Mouse (Mus musculus) intestine, embryonic 16.5 days (tissue): ENCODE results near the gene Etv1. TPM values are rescaled to one million over a fixed set of nuclear protein-coding genes. Genes with fewer than 3 reads are reported as not detected.
"Not testable (repeated sequence)": the region's sequence is repeated elsewhere in the genome, so short reads cannot be mapped to it uniquely, and the experiment has no call there.

Experiments
- ATAC-seq: fragments of 200-750 bp; cut with Nextera tagmentation; 2 replicates; pipeline ENCODE4 v1.8.0; 2017; ENCODE audit warnings: moderate TSS enrichment, moderate library complexity
- H3K27ac ChIP-seq: fragments of 300-500 bp; sonication (generic); 2 replicates; pipeline ENCODE4 v1.5.1; 2014; ENCODE audit warnings: mild to moderate bottlenecking, low read length
- H3K27me3 ChIP-seq: fragments of 300-500 bp; sonication (generic); replicated peaks from 2 replicates; pipeline ENCODE4 v1.6.1; 2014; ENCODE audit warnings: low read length, control low read depth, mixed read lengths; ENCODE audit not compliant: control insufficient read depth, insufficient read depth
- H3K36me3 ChIP-seq: fragments of 300-500 bp; sonication (generic); 2 replicates; pipeline ENCODE4 v1.6.1; 2014; ENCODE audit warnings: low read length, control low read depth; ENCODE audit not compliant: control insufficient read depth, insufficient read depth
- H3K4me1 ChIP-seq: fragments of 300-500 bp; sonication (generic); 2 replicates; pipeline ENCODE4 v1.6.1; 2014; ENCODE audit warnings: low read length, control low read depth, mixed read lengths; ENCODE audit not compliant: control insufficient read depth, insufficient read depth
- H3K4me2 ChIP-seq: fragments of 300-500 bp; sonication (generic); 2 replicates; pipeline ENCODE4 v1.6.1; 2014; ENCODE audit warnings: low read depth, low read length, control low read depth
- H3K4me3 ChIP-seq: fragments of 300-500 bp; sonication (generic); 2 replicates; pipeline ENCODE4 v1.5.1; 2014; ENCODE audit warnings: mild to moderate bottlenecking, low read length
- H3K9ac ChIP-seq: fragments of 300-500 bp; sonication (generic); 2 replicates; pipeline ENCODE4 v1.6.1; 2014; ENCODE audit warnings: low read depth, low read length
- H3K9me3 ChIP-seq: fragments of 300-500 bp; sonication (generic); 2 replicates; pipeline ENCODE4 v1.6.1; 2016; ENCODE audit warnings: low read length, control low read depth; ENCODE audit not compliant: control insufficient read depth
- WGBS: fragments of 180-500 bp; shearing (Covaris S2); extraction: QIAGEN DNeasy Blood & Tissue Kit; methylation state at CpG from one replicate; pipeline ENCODE4 v1.1.7; 2014; 5-methylcytosine and 5-hydroxymethylcytosine counted together
- polyA plus RNA-seq: library from polyadenylated mRNA; unstranded; fragments of >200 nt; fragmentation: Nextera tagmentation; extraction: Ambion mirVana; gene quantifications from 2 replicates; pipeline ENCODE4 v1.2.1, GENCODE M21; 2015

Etv1 gene
- polyA plus RNA-seq, 1 experiment from 2014 or later: 31.6 TPM

DNA sequence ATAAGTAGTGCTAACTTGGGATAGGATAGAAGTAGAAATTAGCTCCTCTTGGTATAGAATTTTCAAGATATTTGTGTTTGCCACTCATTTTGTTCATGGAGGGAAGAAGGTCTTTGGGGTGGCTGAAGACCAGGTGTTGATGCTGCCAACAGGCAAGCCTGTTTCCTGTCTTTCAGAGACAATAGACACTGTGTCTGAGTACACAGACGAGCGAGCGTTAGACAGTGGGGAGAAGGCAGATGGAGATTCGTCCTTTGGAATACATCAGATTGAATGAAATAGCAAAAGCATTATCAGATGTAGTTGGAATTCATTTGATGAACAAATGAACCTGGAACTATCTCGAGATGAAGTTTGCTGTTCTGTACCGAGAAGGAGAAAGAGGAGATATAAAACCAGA, 33.2 kb downstream of the Etv1 start:
- 73% methylated on average over 6 of the region's 6 CpGs for WGBS
- H3K9ac ChIP-seq: no peak overlapping the region
- H3K4me3 ChIP-seq: no peak overlapping the region
- no peak overlapping the region for H3K4me2 ChIP-seq
- no peaks in the 10 kb centered on the region for H3K9me3 ChIP-seq
- no peaks in the 10 kb centered on the region for H3K36me3 ChIP-seq
- no peak overlapping the region for H3K27ac ChIP-seq
- ATAC-seq: no peak
- no peaks in the 10 kb centered on the region for H3K27me3 ChIP-seq
- no peaks in the 10 kb centered on the region for H3K4me1 ChIP-seq

DNA sequence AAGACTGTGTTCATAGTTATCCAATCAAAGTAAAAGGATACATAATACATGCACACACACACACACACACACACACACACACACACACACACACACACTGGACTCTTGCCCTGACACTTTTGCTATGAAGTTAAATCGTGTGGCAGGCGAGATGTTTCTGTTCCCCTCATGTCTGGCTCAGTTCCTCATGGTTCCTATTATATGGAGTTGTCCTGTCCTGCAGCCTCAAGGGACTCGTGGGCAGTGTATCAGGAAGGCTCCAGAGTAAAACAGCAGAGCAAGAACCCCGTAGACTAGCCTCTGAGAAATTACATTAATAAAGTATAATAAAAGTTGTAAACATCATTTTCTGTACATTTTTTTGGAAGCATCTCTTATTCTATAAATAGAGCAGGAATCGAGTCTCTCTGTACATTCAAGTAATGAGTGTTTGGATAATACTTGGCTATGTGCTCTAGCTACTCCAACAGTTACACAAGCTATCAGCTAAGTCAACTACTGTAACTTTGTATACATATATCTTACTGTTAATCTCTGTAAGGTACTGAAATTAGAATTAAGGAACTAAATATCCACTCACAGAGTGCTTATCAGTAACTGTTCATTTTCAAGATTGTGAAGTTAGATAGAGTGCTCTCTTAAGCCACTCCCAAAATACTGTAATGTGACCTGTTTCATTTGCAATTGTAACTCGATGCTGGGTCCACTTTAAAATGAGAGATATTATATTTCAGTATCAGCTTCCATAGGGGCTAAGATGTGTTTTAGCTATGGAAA, 35.0 kb downstream of the Etv1 start:
- no peaks in the 10 kb centered on the region for H3K9me3 ChIP-seq
- WGBS: 60% methylated on average over 6 of the region's 6 CpGs
- H3K36me3 ChIP-seq: no peaks in the 10 kb centered on the region
- H3K27me3 ChIP-seq: no peaks in the 10 kb centered on the region
- H3K4me1 ChIP-seq: no peaks in the 10 kb centered on the region
- no peak overlapping the region for H3K4me3 ChIP-seq
- no peak for ATAC-seq
- H3K4me2 ChIP-seq: no peak overlapping the region
- H3K9ac ChIP-seq: no peak overlapping the region
- H3K27ac ChIP-seq: no peak overlapping the region

DNA sequence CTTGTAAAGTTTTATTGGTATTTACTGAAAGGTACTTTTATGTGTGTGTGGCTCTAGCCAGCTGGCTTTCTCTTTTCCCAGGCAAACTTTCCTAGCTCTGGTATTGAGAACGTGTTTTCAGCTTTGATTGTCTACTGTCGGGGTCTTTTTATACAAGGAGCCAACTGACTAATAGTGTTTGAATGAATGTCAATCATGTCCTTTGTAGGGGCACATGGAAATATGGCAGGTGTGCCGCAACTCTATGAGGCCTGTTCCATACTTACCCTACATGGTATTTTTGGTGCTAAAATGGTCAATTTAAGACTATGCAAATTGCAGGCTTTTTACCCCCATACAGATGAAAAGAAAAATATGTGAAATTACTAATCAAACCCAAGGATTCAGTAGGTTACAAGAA, 37.1 kb downstream of the Etv1 start:
- Histone ChIP-seq H3K27me3 (no peaks in the 10 kb centered on the region), H3K36me3 (no peaks in the 10 kb centered on the region), H3K27ac (no peak overlapping the region), H3K4me3 (no peak overlapping the region), H3K9ac (no peak overlapping the region), H3K4me2 (no peak overlapping the region), H3K4me1 (no peaks in the 10 kb centered on the region), H3K9me3 (no peaks in the 10 kb centered on the region)
- ATAC-seq: no peak
- WGBS: 84% methylated on average over 3 of the region's 3 CpGs

DNA sequence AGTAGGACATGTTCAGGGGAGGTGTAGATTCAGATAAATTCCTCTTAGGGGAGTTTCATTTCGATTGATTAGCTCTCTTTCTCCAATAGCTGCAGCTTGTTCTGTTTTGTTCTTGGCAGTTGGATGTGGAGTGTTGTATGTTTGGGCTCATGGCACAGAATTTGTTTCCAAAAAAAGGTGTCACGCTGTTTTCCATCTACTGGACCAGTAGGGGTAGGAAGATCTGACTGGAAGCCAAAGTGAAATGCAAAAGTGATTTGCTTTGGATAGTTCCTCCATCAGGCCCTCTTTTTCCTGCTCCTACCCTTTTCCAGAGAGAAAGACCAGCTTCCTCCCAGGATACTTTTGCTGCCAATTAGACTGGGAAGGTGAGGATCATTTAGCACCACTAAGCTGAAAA, 39.1 kb downstream of the Etv1 start:
- 85% methylated on average over 2 of the region's 2 CpGs for WGBS
- Histone ChIP-seq H3K4me2 (no peak overlapping the region), H3K4me1 (no peaks in the 10 kb centered on the region; the same call in 1 of the 2 replicates), H3K36me3 (no peaks in the 10 kb centered on the region), H3K4me3 (no peak overlapping the region), H3K27me3 (no peaks in the 10 kb centered on the region), H3K9ac (no peak overlapping the region), H3K9me3 (no peaks in the 10 kb centered on the region), H3K27ac (no peak overlapping the region)
- no peak for ATAC-seq

DNA sequence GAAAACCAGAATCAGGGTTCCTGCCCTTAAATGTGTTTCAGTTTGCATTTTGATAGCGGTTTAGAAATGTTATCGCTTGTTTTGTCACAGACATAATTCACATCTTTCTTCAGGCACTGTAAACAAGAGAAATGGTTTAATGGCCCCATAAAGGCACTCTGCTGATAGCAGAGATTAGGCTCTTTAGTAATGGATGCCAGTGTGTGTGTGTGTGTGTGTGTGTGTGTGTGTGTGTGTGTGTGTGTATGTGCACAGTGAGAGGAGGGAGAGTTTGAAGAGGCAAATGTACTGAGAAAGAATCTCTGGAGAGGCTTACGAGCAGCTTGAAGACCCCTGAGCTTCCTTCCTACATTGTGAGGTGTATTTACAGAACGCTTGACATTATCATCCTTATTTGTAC, 41.5 kb downstream of the Etv1 start:
- Histone ChIP-seq H3K27me3 (no peaks in the 10 kb centered on the region), H3K4me2 (no peak overlapping the region), H3K9ac (no peak overlapping the region), H3K9me3 (no peaks in the 10 kb centered on the region), H3K4me1 (no peaks in the 10 kb centered on the region; the same call in 1 of the 2 replicates), H3K4me3 (no peak overlapping the region), H3K27ac (no peak overlapping the region), H3K36me3 (no peaks in the 10 kb centered on the region)
- WGBS: 33% methylated on average over 4 of the region's 4 CpGs
- ATAC-seq: no peak

DNA sequence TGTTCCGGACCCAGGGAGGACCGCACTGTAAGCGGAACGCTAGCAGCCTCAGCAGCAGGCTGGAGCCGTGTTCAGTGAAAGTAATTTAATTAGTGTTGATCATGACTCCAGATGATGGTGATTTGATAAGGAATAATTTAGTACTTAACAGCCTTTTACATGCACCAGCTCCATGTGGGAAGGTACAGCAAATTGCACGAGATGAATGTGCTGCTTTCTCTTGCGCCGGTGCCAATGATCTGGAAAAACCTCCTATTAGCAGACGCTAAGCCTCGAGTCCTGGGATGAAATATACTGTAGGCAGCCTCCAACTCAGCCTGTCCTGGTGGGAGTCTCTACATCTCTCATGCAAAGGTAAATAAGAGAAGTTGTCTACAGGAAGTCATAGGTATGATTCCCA, 45.2 kb downstream of the Etv1 start:
- no peak overlapping the region for H3K4me2 ChIP-seq
- ATAC-seq: no peak
- WGBS: 90% methylated on average over 10 of the region's 10 CpGs

DNA sequence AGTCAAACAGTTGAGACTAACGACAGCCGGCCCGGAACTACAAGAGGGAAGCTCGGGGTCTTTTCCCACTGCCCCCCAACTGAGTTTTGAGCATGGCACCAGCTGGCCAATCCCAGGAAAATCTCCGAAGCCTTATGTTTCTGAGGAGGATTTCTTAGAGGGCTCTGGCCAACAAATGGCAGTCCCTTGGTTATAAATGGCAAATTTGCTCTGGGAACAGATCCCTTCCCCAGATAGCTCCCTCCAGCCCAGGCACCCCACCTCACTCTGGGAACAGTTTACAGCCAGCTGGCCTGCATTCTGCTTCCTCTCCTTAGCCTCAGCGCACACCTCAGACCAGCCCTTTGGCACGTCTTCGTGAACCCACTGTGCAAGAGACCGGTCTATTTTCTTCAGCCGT, 53.8 kb downstream of the Etv1 start:
- H3K27ac ChIP-seq: no peak overlapping the region
- H3K4me2 ChIP-seq: no peak overlapping the region
- H3K4me3 ChIP-seq: no peak overlapping the region
- no peaks in the 10 kb centered on the region for H3K36me3 ChIP-seq
- H3K9me3 ChIP-seq: no peaks in the 10 kb centered on the region
- H3K4me1 ChIP-seq: no peaks in the 10 kb centered on the region
- no peak for ATAC-seq
- WGBS: 89% methylated on average over 10 of the region's 10 CpGs
- no peaks in the 10 kb centered on the region for H3K27me3 ChIP-seq
- H3K9ac ChIP-seq: no peak overlapping the region

More for the DNA sequence above, 45.2 kb downstream of the Etv1 start:
- Histone ChIP-seq H3K9ac (no peak overlapping the region), H3K27me3 (no peaks in the 10 kb centered on the region), H3K36me3 (no peaks in the 10 kb centered on the region), H3K4me1 (no peaks in the 10 kb centered on the region; the same call in 1 of the 2 replicates), H3K27ac (no peak overlapping the region), H3K9me3 (no peaks in the 10 kb centered on the region), H3K4me3 (no peak overlapping the region)

DNA sequence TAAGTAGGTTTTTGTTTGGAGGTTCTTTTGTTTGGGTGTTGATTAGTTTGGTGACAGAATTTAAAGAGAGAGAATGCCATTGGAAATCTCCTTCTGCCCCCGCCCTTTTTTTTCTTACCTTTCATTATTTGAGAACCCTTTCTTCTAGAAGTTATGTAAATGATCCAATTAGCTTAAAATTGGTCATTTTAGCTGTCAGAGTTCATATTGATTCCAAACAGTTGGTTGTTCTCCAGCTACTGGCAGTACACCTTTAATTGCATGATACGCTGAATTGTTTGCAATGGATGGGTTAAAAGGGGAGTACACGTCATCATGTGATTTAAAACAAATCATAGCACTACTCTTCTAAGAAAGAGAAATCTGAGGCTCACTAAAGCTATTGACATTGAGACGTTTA, 55.4 kb downstream of the Etv1 start:
- Histone ChIP-seq H3K4me2 (no peak overlapping the region), H3K9me3 (no peaks in the 10 kb centered on the region), H3K4me3 (no peak overlapping the region), H3K9ac (no peak overlapping the region), H3K4me1 (no peaks in the 10 kb centered on the region), H3K27ac (no peak overlapping the region), H3K27me3 (no peaks in the 10 kb centered on the region), H3K36me3 (no peaks in the 10 kb centered on the region)
- 80% methylated on average over 4 of the region's 4 CpGs for WGBS
- ATAC-seq: no peak

DNA sequence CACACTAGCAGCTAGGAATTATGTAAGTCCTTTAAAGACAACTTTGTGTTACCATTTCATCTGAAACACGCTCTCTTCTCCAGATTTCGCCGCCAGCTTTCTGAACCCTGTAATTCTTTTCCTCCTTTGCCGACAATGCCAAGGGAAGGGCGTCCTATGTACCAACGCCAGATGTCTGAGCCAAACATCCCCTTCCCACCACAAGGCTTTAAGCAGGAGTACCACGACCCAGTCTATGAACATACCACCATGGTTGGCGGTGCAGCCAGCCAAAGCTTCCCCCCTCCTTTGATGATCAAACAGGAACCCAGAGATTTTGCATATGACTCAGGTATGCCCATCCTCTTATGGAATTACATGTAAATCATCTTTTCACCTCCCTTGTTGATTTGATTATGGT, 55.8 kb downstream of the Etv1 start:
- H3K27ac ChIP-seq, H3K27me3 ChIP-seq, H3K4me1 ChIP-seq, H3K4me3 ChIP-seq, H3K36me3 ChIP-seq, H3K9me3 ChIP-seq, ATAC-seq, H3K9ac ChIP-seq, H3K4me2 ChIP-seq: not testable (repeated sequence)
- WGBS: 96% methylated on average over 6 of the region's 8 CpGs

DNA sequence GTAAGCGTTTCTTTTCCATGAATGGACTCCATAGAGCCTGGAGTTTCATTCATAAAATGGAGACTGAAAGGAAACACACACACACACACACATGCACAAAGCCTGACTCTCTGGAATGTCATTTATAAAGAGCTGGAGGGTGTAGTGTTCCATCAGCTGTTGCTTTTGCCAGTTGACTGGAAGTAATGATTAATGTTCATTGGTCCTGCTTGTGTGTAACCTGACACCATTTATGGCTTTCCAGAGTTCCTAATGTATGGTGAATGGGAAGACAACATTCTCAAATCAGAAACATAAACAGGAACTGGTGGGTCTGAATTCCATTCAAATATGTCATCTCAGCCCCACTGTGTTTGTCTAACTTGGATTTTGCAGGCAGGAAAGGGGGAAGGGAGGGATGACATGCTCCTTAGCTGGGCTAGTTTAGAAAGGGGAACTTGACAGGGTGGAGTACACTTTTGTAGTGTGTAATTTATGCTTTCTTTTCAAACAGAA, 64.7 kb downstream of the Etv1 start:
- Histone ChIP-seq H3K4me1 (no peaks in the 10 kb centered on the region), H3K9me3 (no peaks in the 10 kb centered on the region), H3K27ac (no peak overlapping the region), H3K4me3 (no peak overlapping the region), H3K27me3 (no peaks in the 10 kb centered on the region), H3K36me3 (no peaks in the 10 kb centered on the region), H3K9ac (no peak overlapping the region), H3K4me2 (no peak overlapping the region)
- WGBS: 24% methylated on average over 1 of the region's 1 CpGs
- ATAC-seq: peak; percentile 91
